Mouse (Mus musculus): ENCODE measurements at regions not wholly inside any gene's neighbourhood (a gene's known extent, or its start where the extent isn't known, plus 50 kb on each side); places are given as distances from the start of the nearest gene placed in this dataset.
"Not testable (repeated sequence)": the region's sequence is repeated elsewhere in the genome, so short reads cannot be mapped to it uniquely, and the experiment has no call there.

- intact Hi-C loops (cut with DNase I): no loop called here
These were observed 207.6 kb upstream of the Tsc22d2 start for GRCm38 (mm10) chr3:58206776-58207398.

- intact Hi-C loops (cut with DNase I): no loop called here
These were observed 203.5 kb upstream of the Tsc22d2 start for GRCm38 (mm10) chr3:58211016-58211415.

DNA sequence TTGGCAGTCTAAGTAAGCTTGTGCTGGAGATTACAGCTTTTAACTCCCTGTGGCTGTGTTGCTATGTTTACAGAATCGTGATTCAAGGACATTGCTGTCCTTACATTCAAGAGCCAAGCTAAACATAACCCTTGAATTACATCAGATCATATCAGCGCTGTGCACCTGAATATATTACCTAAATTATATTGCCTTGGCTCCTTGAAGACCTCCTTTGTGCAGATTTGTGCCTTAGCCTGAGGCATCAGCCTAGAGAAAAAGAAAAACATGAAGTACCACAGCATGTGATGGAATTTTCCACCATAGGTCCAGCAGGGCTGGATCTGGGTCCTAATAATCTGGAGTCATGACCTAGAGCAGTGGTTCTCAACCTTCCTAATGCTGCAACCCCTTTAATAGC lies 189.8 kb upstream of the Tsc22d2 start:
- intact Hi-C loops (cut with DNase I): no loop called here

- intact Hi-C loops (cut with DNase I): no loop called here
These were observed 187.8 kb upstream of the Tsc22d2 start for GRCm38 (mm10) chr3:58226447-58227321.

DNA sequence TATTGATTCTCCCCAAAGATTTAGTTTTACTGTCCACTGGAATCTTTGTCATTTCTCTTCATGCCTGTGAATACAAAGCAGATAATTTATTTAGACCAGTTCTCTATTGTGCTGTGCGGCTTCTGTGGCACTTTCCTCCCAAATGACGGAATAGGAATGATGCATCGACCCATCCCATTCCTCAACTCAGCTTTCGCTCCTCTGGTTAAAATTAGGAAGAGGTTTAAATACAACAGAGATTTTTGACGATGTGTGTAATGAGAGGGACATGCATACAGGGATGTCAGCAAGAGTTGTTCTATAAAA lies 187.2 kb upstream of the Tsc22d2 start:
- intact Hi-C loops (cut with DNase I): no loop called here

- intact Hi-C loops (cut with DNase I): no loop called here
These were observed 186.3 kb upstream of the Tsc22d2 start for GRCm38 (mm10) chr3:58228189-58228588.

- intact Hi-C loops (cut with DNase I): no loop called here
These were observed 182.8 kb upstream of the Tsc22d2 start for GRCm38 (mm10) chr3:58231746-58232145.

DNA sequence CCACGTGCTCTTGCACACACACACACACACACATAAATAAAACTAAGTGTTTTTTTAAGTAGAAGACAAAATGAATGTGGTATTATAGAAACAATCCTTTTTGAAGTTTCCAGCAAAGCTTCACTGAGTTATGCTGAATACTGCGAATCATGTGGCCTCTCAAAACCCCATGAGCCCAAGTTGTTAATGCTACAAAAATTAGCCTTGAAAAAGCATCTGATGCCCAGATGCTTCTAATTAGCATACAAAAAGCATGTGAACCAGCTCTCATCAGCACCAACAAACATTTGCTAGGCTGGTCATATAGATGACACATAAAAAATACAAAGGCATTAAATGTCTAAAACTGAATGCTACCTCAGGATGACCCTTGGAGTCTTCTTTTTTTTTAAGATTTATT lies 181.2 kb upstream of the Tsc22d2 start:
- intact Hi-C loops (cut with DNase I): no loop called here

- intact Hi-C loops (cut with DNase I): no loop called here
These were observed 179.5 kb upstream of the Tsc22d2 start for GRCm38 (mm10) chr3:58234846-58235630.

DNA sequence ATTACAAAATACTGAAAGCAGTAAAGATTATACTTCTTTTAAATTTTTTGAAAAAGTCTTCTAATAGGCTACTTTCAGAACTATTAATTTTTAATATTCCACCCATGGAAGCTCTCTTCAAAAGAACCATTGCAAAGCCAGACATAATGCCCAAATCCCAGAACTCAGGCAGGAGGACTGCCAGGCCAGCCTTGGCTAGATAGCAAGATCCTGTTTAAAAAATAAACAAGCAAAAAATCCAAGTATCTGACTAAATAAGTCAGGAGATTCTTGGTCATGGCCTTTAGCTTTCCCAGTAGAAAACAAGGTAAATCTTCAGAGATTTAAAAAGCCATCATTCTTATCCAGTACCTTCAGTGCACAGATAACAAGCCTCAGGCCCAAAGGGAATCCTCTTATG lies 176.4 kb upstream of the Tsc22d2 start:
- intact Hi-C loops (cut with DNase I): no loop called here

DNA sequence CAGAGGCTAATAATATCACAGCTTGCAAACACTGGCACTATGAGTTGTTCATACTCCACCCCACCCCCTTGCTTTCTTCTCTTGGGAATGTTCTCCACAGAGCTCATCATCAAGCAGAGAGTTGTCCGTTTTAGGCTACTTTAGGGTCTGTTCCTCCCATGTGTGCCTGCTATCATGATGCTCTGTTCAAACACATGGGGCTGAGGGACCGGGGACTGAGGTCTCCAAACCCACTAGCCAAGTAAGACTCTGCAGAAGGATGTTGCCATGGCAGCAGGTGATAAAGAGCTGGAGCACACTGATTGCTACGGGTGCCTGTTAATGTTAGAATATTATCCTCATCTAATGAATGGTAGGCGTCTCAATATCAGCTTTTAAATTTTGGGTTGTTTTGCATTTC lies 173.7 kb upstream of the Tsc22d2 start:
- intact Hi-C loops (cut with DNase I): no loop called here

GRCm38 (mm10) chr3:58245361-58245760 lies 169.2 kb upstream of the Tsc22d2 start:
- intact Hi-C loops (cut with DNase I): no loop called here

GRCm38 (mm10) chr3:58247989-58248388 lies 166.5 kb upstream of the Tsc22d2 start:
- intact Hi-C loops (cut with DNase I): no loop called here

GRCm38 (mm10) chr3:58253942-58254341 lies 160.6 kb upstream of the Tsc22d2 start:
- intact Hi-C loops (cut with DNase I): no loop called here

- intact Hi-C loops (cut with DNase I): no loop called here
These were observed 146.7 kb upstream of the Tsc22d2 start for GRCm38 (mm10) chr3:58267606-58268325.

GRCm38 (mm10) chr3:58271441-58271840 lies 143.1 kb upstream of the Tsc22d2 start:
- intact Hi-C loops (cut with DNase I): not testable (repeated sequence)

GRCm38 (mm10) chr3:58281291-58281690 lies 133.2 kb upstream of the Tsc22d2 start:
- intact Hi-C loops (cut with DNase I): no loop called here

GRCm38 (mm10) chr3:58284371-58284770 lies 130.1 kb upstream of the Tsc22d2 start:
- intact Hi-C loops (cut with DNase I): not testable (repeated sequence)

- intact Hi-C loops (cut with DNase I): no loop called here
These were observed 118.7 kb upstream of the Tsc22d2 start for GRCm38 (mm10) chr3:58295810-58296209.

GRCm38 (mm10) chr3:58300213-58300612 lies 114.3 kb upstream of the Tsc22d2 start:
- intact Hi-C loops (cut with DNase I): no loop called here

GRCm38 (mm10) chr3:58300801-58301485 lies 113.6 kb upstream of the Tsc22d2 start:
- intact Hi-C loops (cut with DNase I): no loop called here
